Mouse (Mus musculus): ENCODE results near the gene Trank1. TPM values are rescaled to one million over a fixed set of nuclear protein-coding genes. Genes with fewer than 3 reads are reported as not detected.

The Trank1 gene
- polyA plus RNA-seq, 1 experiment from 2014 or later, result 0.39 TPM

GRCm38 (mm10) chr9:111381056-111382025 lies 69.8 kb downstream of the Trank1 start:
- TF ChIP-seq CTCF (IDR thresholded peaks at IDR 0.05; ENCODE audit: low read depth), result no peak
- no peak overlapping the region for H3K9ac ChIP-seq (ENCODE audit: low read depth, low read length)
- no peak overlapping the region for H3K4me2 ChIP-seq (replicated peaks; ENCODE audit: low read depth)
- ATAC-seq, result no peak
- 0 out of 2 replicates have a peak, but pooled peaks cover 6% of the 10 kb centered on the region for H3K4me1 ChIP-seq (replicated peaks; ENCODE audit: control insufficient read depth, insufficient read depth, low read length)
- H3K27ac ChIP-seq (ENCODE audit: low read depth, low read length), result no peak overlapping the region
- 86% methylated on average over 9 of the region's 9 CpGs for whole genome bisulfite sequencing
- no peak overlapping the region for H3K4me3 ChIP-seq (ENCODE audit: low read depth, low read length)
- no peaks in the 10 kb centered on the region for H3K27me3 ChIP-seq (replicated peaks; ENCODE audit: control insufficient read depth, insufficient read depth, low read length)
- no peaks in the 10 kb centered on the region for H3K36me3 ChIP-seq (ENCODE audit: control insufficient read depth, insufficient read depth)
- no peaks in the 10 kb centered on the region for H3K9me3 ChIP-seq (ENCODE audit: control insufficient read depth)

GRCm38 (mm10) chr9:111382469-111382868 lies 70.9 kb downstream of the Trank1 start:
- TF ChIP-seq CTCF (IDR thresholded peaks at IDR 0.05; ENCODE audit: low read depth), result no peak
- H3K4me3 ChIP-seq (ENCODE audit: low read depth, low read length), result no peak overlapping the region
- H3K9ac ChIP-seq (ENCODE audit: low read depth, low read length), result no peak overlapping the region
- WGBS, result 61% methylated on average over 6 of the region's 6 CpGs
- 0 out of 2 replicates have a peak, but pooled peaks have one; percentile 22 for ATAC-seq
- 0 out of 2 replicates have a peak, but pooled peaks cover 10% of the 10 kb centered on the region for H3K4me1 ChIP-seq (replicated peaks; ENCODE audit: control insufficient read depth, insufficient read depth, low read length)
- H3K27ac ChIP-seq (ENCODE audit: low read depth, low read length), result no peak overlapping the region
- no peak overlapping the region for H3K4me2 ChIP-seq (replicated peaks; ENCODE audit: low read depth)
- H3K9me3 ChIP-seq (ENCODE audit: control insufficient read depth), result no peaks in the 10 kb centered on the region
- H3K36me3 ChIP-seq (ENCODE audit: control insufficient read depth, insufficient read depth), result no peaks in the 10 kb centered on the region
- H3K27me3 ChIP-seq (replicated peaks; ENCODE audit: control insufficient read depth, insufficient read depth, low read length), result no peaks in the 10 kb centered on the region

- no peak overlapping the region for H3K4me3 ChIP-seq (ENCODE audit: low read depth, low read length)
- no peak for TF ChIP-seq CTCF (IDR thresholded peaks at IDR 0.05; ENCODE audit: low read depth)
- 88% methylated on average over 3 of the region's 3 CpGs for WGBS
- H3K9me3 ChIP-seq (ENCODE audit: control insufficient read depth), result no peaks in the 10 kb centered on the region
- no peak overlapping the region for H3K27ac ChIP-seq (ENCODE audit: low read depth, low read length)
- no peaks in the 10 kb centered on the region for H3K27me3 ChIP-seq (replicated peaks; ENCODE audit: control insufficient read depth, insufficient read depth, low read length)
- ATAC-seq, result no peak
- no peak overlapping the region for H3K4me2 ChIP-seq (replicated peaks; ENCODE audit: low read depth)
- H3K4me1 ChIP-seq (replicated peaks; ENCODE audit: control insufficient read depth, insufficient read depth, low read length), result 0 out of 2 replicates have a peak, but pooled peaks cover 14% of the 10 kb centered on the region
- H3K36me3 ChIP-seq (ENCODE audit: control insufficient read depth, insufficient read depth), result no peaks in the 10 kb centered on the region
- no peak overlapping the region for H3K9ac ChIP-seq (ENCODE audit: low read depth, low read length)
Observed at GRCm38 (mm10) chr9:111383046-111383445, 71.5 kb downstream of the Trank1 start.

GRCm38 (mm10) chr9:111383756-111384155 lies 72.2 kb downstream of the Trank1 start:
- Histone ChIP-seq H3K27ac (ENCODE audit: low read depth, low read length) (no peak overlapping the region), H3K27me3 (replicated peaks; ENCODE audit: control insufficient read depth, insufficient read depth, low read length) (no peaks in the 10 kb centered on the region), H3K4me2 (replicated peaks; ENCODE audit: low read depth) (no peak overlapping the region), H3K9me3 (ENCODE audit: control insufficient read depth) (no peaks in the 10 kb centered on the region), H3K4me3 (ENCODE audit: low read depth, low read length) (no peak overlapping the region), H3K9ac (ENCODE audit: low read depth, low read length) (no peak overlapping the region), H3K4me1 (replicated peaks; ENCODE audit: control insufficient read depth, insufficient read depth, low read length) (0 out of 2 replicates have a peak, but pooled peaks cover 14% of the 10 kb centered on the region), H3K36me3 (ENCODE audit: control insufficient read depth, insufficient read depth) (no peaks in the 10 kb centered on the region)
- no peak for ATAC-seq
- TF ChIP-seq CTCF (IDR thresholded peaks at IDR 0.05; ENCODE audit: low read depth), result no peak
- 62% methylated on average over 3 of the region's 3 CpGs for WGBS

GRCm38 (mm10) chr9:111385526-111386491 lies 74.3 kb downstream of the Trank1 start:
- Histone ChIP-seq H3K27me3 (replicated peaks; ENCODE audit: control insufficient read depth, insufficient read depth, low read length) (no peaks in the 10 kb centered on the region), H3K4me1 (replicated peaks; ENCODE audit: control insufficient read depth, insufficient read depth, low read length) (0 out of 2 replicates have a peak, but pooled peaks cover 14% of the 10 kb centered on the region), H3K4me3 (ENCODE audit: low read depth, low read length) (no peak overlapping the region), H3K27ac (ENCODE audit: low read depth, low read length) (peak overlapping the region; percentile 74), H3K36me3 (ENCODE audit: control insufficient read depth, insufficient read depth) (no peaks in the 10 kb centered on the region), H3K9me3 (ENCODE audit: control insufficient read depth) (no peaks in the 10 kb centered on the region), H3K9ac (ENCODE audit: low read depth, low read length) (no peak overlapping the region), H3K4me2 (replicated peaks; ENCODE audit: low read depth) (0 out of 2 replicates have a peak overlapping the region, but pooled peaks have one; percentile 4)
- no peak for TF ChIP-seq CTCF (IDR thresholded peaks at IDR 0.05; ENCODE audit: low read depth)
- WGBS, result 63% methylated on average over 5 of the region's 5 CpGs
- peak; percentile 88 for ATAC-seq
